Mouse (Mus musculus) ES-Bruce4 (cell line): ENCODE measurements around the gene Serpinf1. TPM values are rescaled to one million over a fixed set of nuclear protein-coding genes. Genes with fewer than 3 reads are reported as not detected.

ENCODE experiments used
- H3K27ac ChIP-seq: 2 replicates; pipeline ENCODE4 v1.5.1; 2012; ENCODE audit warnings: low read length, inconsistent platforms; ENCODE audit not compliant: insufficient read depth
- H3K27me3 ChIP-seq: 2 replicates; pipeline ENCODE4 v1.6.1; 2012; ENCODE audit warnings: mild to moderate bottlenecking, low read length, inconsistent platforms; ENCODE audit not compliant: control insufficient read depth, poor library complexity, insufficient read depth, severe bottlenecking
- H3K36me3 ChIP-seq: 2 replicates; pipeline ENCODE4 v1.6.1; 2012; ENCODE audit warnings: inconsistent platforms, mild to moderate bottlenecking, low read length, moderate library complexity; ENCODE audit not compliant: control insufficient read depth, poor library complexity, insufficient read depth, severe bottlenecking
- H3K4me1 ChIP-seq: one replicate; pipeline ENCODE4 v1.8.1; 2011; ENCODE audit warnings: low read length; ENCODE audit not compliant: control insufficient read depth, insufficient read depth
- H3K4me3 ChIP-seq: 2 replicates; pipeline ENCODE4 v1.5.1; 2011; ENCODE audit warnings: low read depth, mild to moderate bottlenecking, low read length
- H3K9ac ChIP-seq: 2 replicates; pipeline ENCODE4 v1.6.1; 2012; ENCODE audit warnings: low read depth, mild to moderate bottlenecking, inconsistent platforms; ENCODE audit not compliant: poor library complexity, severe bottlenecking
- H3K9me3 ChIP-seq: replicated peaks from 2 replicates; pipeline ENCODE4 v1.6.1; 2012; ENCODE audit warnings: mild to moderate bottlenecking, low read length, inconsistent platforms; ENCODE audit not compliant: control insufficient read depth, poor library complexity, insufficient read depth, severe bottlenecking
- CTCF ChIP-seq: IDR thresholded peaks from one replicate; pipeline ENCODE4 v1.8.1; 2011; ENCODE audit warnings: low read depth, low read length
- EP300 ChIP-seq: IDR thresholded peaks from 2 replicates; pipeline ENCODE4 v1.6.1; 2011; ENCODE audit warnings: low read depth, low read length; ENCODE audit not compliant: insufficient read depth
- POLR2A ChIP-seq: IDR thresholded peaks from one replicate; pipeline ENCODE4 v1.8.1; 2011; ENCODE audit warnings: low read length; ENCODE audit not compliant: insufficient read depth
- polyA plus RNA-seq: library from polyadenylated mRNA; stranded (reverse); fragments of >200 nt; gene quantifications from 2 replicates; pipeline ENCODE4 v1.2.4, GENCODE M21; 2011; ENCODE audit warnings: low read depth; ENCODE audit not compliant: missing spikeins, insufficient read depth, insufficient read length

The Serpinf1 gene
- polyA plus RNA-seq, 1 experiment = 4.9 TPM

- no peak for TF ChIP-seq POLR2A
- TF ChIP-seq CTCF = no peak
- TF ChIP-seq EP300 = no peak
- H3K27ac ChIP-seq = no peak overlapping the region
- no peak overlapping the region for H3K9ac ChIP-seq
- H3K9me3 ChIP-seq = no peaks in the 10 kb centered on the region
- no peak overlapping the region for H3K4me3 ChIP-seq
- H3K27me3 ChIP-seq = no peaks in the 10 kb centered on the region
- no peaks in the 10 kb centered on the region for H3K36me3 ChIP-seq
- H3K4me1 ChIP-seq = no peaks in the 10 kb centered on the region
These were observed 11.9 kb downstream of the Serpinf1 start for GRCm38 (mm10) chr11:75410591-75410990.

- H3K4me3 ChIP-seq = no peak overlapping the region
- H3K9ac ChIP-seq = no peak overlapping the region
- H3K9me3 ChIP-seq = no peaks in the 10 kb centered on the region
- TF ChIP-seq CTCF (no peak), POLR2A (no peak), EP300 (no peak)
- H3K27ac ChIP-seq = no peak overlapping the region
- H3K36me3 ChIP-seq = no peaks in the 10 kb centered on the region
- H3K4me1 ChIP-seq = no peaks in the 10 kb centered on the region
- H3K27me3 ChIP-seq = no peaks in the 10 kb centered on the region
These were observed 12.6 kb downstream of the Serpinf1 start for GRCm38 (mm10) chr11:75409679-75410575.

GRCm38 (mm10) chr11:75406865-75407264 lies 15.6 kb downstream of the Serpinf1 start:
- TF ChIP-seq CTCF (peak; percentile 76), EP300 (no peak)
- Histone ChIP-seq H3K36me3 (no peaks in the 10 kb centered on the region), H3K4me3 (no peak overlapping the region)

DNA sequence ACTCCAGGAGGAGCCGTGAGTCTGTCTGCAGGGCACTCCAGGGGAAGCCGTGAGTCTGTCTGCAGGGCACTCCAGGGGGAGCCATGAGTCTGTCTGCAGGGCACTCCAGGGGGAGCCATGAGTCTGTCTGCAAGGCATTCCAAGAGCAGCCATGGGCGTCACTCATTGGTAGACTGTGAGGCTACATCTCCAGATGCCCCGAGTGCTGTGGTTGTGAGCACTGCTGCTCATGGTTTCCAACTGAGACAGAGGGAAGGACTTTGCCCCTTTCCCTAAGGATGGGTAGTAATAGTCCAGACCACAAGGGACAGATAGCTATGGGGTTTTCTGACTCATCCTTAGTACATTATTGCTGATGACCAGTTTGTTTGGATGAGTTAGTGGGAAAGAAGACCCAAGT lies 16.4 kb downstream of the Serpinf1 start:
- no peaks in the 10 kb centered on the region for H3K27me3 ChIP-seq
- H3K27ac ChIP-seq = no peak overlapping the region
- H3K4me3 ChIP-seq = no peak overlapping the region
- no peak for TF ChIP-seq EP300
- TF ChIP-seq POLR2A = no peak
- TF ChIP-seq CTCF = no peak
- H3K9ac ChIP-seq = no peak overlapping the region
- H3K4me1 ChIP-seq = no peaks in the 10 kb centered on the region
- H3K36me3 ChIP-seq = no peaks in the 10 kb centered on the region
- no peaks in the 10 kb centered on the region for H3K9me3 ChIP-seq

More at GRCm38 (mm10) chr11:75406865-75407264, 15.6 kb downstream of the Serpinf1 start:
- Histone ChIP-seq H3K9me3 (no peaks in the 10 kb centered on the region), H3K4me1 (no peaks in the 10 kb centered on the region), H3K27me3 (no peaks in the 10 kb centered on the region), H3K27ac (no peak overlapping the region), H3K9ac (no peak overlapping the region)

DNA sequence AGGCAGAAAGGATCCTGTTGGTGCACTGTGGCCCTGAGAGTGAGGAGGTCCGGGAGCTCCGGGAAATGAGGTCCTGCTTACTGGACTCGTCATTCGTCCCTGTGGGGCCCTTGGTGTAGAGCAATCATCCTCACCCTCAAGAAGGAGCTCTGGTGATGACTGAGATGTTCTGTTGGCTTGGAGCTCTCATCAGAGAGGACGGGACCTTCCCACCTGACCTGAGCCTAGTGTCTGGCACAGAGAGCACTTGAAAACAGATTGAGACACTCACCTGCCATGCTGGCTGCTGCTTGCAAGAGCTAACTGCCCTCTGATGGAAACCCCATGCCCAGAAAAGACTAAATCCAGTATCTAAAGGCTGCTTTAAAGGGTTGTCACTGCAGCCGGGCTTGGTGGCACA lies 17.7 kb downstream of the Serpinf1 start:
- Histone ChIP-seq H3K4me1 (no peaks in the 10 kb centered on the region), H3K9ac (no peak overlapping the region), H3K4me3 (no peak overlapping the region), H3K27ac (no peak overlapping the region), H3K27me3 (no peaks in the 10 kb centered on the region), H3K36me3 (no peaks in the 10 kb centered on the region), H3K9me3 (no peaks in the 10 kb centered on the region)
- TF ChIP-seq EP300 (no peak), CTCF (no peak), POLR2A (no peak)

DNA sequence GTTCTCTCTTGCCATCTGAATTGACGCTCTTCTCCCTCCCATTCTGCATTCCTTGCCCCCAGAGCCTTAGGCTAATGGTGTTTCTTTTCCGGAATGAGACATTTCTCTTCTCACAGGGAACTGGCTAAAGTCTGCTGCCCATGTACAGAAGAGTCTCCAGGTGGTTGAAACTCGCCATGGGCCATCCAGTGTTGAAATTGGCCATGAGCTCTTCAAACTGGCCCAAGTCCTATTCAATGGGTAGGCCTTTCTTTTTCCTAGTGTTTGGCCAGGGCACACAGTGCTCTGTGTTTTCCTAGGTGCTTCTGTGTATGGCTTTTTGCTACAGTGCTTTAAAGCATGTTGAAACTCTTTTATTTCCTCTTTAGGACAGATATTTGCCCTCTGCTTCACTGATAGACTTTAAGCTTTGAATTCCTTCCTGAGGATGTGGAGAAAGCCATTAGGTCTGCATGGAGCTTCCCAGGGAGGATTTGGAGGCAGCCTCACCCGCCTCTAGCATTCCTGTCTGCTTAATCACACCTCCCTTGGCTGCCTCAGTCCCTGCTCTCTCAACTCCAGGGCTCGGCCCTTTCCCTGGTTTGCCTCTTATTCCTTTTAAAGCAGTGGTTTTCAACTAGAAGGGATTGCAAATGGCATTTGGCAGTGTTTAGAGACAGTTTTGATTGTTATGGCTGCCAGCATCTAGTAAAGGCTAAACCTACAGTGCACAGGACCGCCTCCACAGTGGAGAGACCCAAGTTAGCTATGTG lies 19.0 kb downstream of the Serpinf1 start:
- no peak overlapping the region for H3K4me3 ChIP-seq
- H3K36me3 ChIP-seq = no peaks in the 10 kb centered on the region
- H3K9me3 ChIP-seq = no peaks in the 10 kb centered on the region
- TF ChIP-seq POLR2A = no peak
- no peak for TF ChIP-seq CTCF
- no peak for TF ChIP-seq EP300
- no peaks in the 10 kb centered on the region for H3K4me1 ChIP-seq
- H3K27ac ChIP-seq = no peak overlapping the region
- no peaks in the 10 kb centered on the region for H3K27me3 ChIP-seq
- no peak overlapping the region for H3K9ac ChIP-seq
